In genomic region chr8:120232913-120233312, GRCm38 (mm10) we compare ENCODE assay signal across 8 mouse cellular contexts. TPM values are rescaled to one million over a fixed set of nuclear protein-coding genes. Genes with fewer than 3 reads are reported as not detected.
DNase-seq lines count a peak whose midpoint lies in the region; ATAC-seq and TF ChIP-seq lines count a peak whose summit lies in the region.

No protein-coding gene starts in this region.

- no peaks in the 10 kb centered on the region; the same call in 1 of the 2 replicates for H3K27me3 ChIP-seq in embryonic facial prominence, embryonic 14.5 days (replicated peaks; ENCODE audit: control insufficient read depth, insufficient read depth, low read length)
- H3K27me3 ChIP-seq in hindbrain, postnatal 0 days (ENCODE audit: insufficient read depth, low read length): no peaks in the 10 kb centered on the region

- H3K4me2 ChIP-seq in embryonic facial prominence, embryonic 14.5 days (ENCODE audit: low read depth, low read length): peak overlapping the region; percentile 98
- H3K4me2 ChIP-seq in hindbrain, postnatal 0 days (ENCODE audit: low read depth, low read length): peak overlapping the region; percentile 80

- H3K27ac ChIP-seq in embryonic facial prominence, embryonic 14.5 days (replicated peaks; ENCODE audit: low read depth, low read length): no peak overlapping the region
- no peak overlapping the region for H3K27ac ChIP-seq in hindbrain, postnatal 0 days

- no peak for ATAC-seq in embryonic facial prominence, embryonic 14.5 days (ENCODE audit: low read depth)
- ATAC-seq in hindbrain, postnatal 0 days: no peak
- ATAC-seq in activated CD4-positive, CD25-positive, alpha-beta regulatory T cell, adult 4 months: no peak

- 20% methylated on average over 12 of the region's 13 CpGs for WGBS in embryonic facial prominence, embryonic 14.5 days
- 22% methylated on average over 13 of the region's 13 CpGs for WGBS in hindbrain, postnatal 0 days

- H3K9ac ChIP-seq in embryonic facial prominence, embryonic 14.5 days (ENCODE audit: low read depth, low read length): peak overlapping the region; percentile 75
- peak overlapping the region; percentile 19 for H3K9ac ChIP-seq in hindbrain, postnatal 0 days (replicated peaks; ENCODE audit: low read length)

- peaks cover 55% of the 10 kb centered on the region for H3K4me1 ChIP-seq in embryonic facial prominence, embryonic 14.5 days (ENCODE audit: control insufficient read depth, insufficient read depth, low read length)
- H3K4me1 ChIP-seq in hindbrain, postnatal 0 days (ENCODE audit: insufficient read depth, low read length): peaks cover 45% of the 10 kb centered on the region; the same call in 1 of the 2 replicates

- DNase-seq in adrenal gland, adult 2 months: peak; percentile 48
- no peak for DNase-seq in adrenal gland, adult 18-20 months (ENCODE audit: low spot score in 2 of 2)
- no peak for DNase-seq in embryonic facial prominence, embryonic 14.5 days (ENCODE audit: low spot score)
- DNase-seq in hindbrain, postnatal 0 days (ENCODE audit: low spot score): no peak
- DNase-seq in lung, postnatal 4 days: peak; percentile 45 to 79
- no peak for DNase-seq in Muller cell, postnatal 12 days (ENCODE audit: inconsistent ontology term)
- DNase-seq in cerebellum, adult 11 months: no peak

- no peaks in the 10 kb centered on the region for H3K9me3 ChIP-seq in embryonic facial prominence, embryonic 14.5 days (ENCODE audit: control insufficient read depth, low read length)
- H3K9me3 ChIP-seq in hindbrain, postnatal 0 days (ENCODE audit: low read length): no peaks in the 10 kb centered on the region

- 0 out of 2 replicates have a peak, but pooled peaks cover 6% of the 10 kb centered on the region for H3K36me3 ChIP-seq in embryonic facial prominence, embryonic 14.5 days (ENCODE audit: control insufficient read depth, insufficient read depth, low read length)
- no peaks in the 10 kb centered on the region for H3K36me3 ChIP-seq in hindbrain, postnatal 0 days (ENCODE audit: insufficient read depth, low read length)

- no peak for TF ChIP-seq CTCF in hindbrain, postnatal 0 days (IDR thresholded peaks at IDR 0.05; ENCODE audit: low read depth)

- H3K4me3 ChIP-seq in embryonic facial prominence, embryonic 14.5 days (ENCODE audit: low read depth, low read length): peak overlapping the region; percentile 68
- peak overlapping the region; percentile 25 for H3K4me3 ChIP-seq in hindbrain, postnatal 0 days (ENCODE audit: low read length)

RNA-seq across cellular contexts. Expression of gene Gse1, which starts 4.7 kb away (rescaled TPM):
- 10 to 100 TPM; 27.1 to 28.7 TPM for total RNA-seq in adrenal gland, adult 2 months (2021)
- polyA plus RNA-seq in adrenal gland, adult 2 months (2012; rRNA removed): 42.1 and 46.3 TPM in 2 replicates
- total RNA-seq in adrenal gland, adult 18-20 months (2021): 10 to 100 TPM; 23.9 to 24.1 TPM
- polyA plus RNA-seq in embryonic facial prominence, embryonic 14.5 days (2014; fragmentation: Nextera tagmentation; extraction: Ambion mirVana): 8.7 and 11.3 TPM in 2 replicates
- total RNA-seq in hindbrain, postnatal 0 days (2014; rRNA removed): 37.5 and 48.3 TPM in 2 replicates
- polyA plus RNA-seq in hindbrain, postnatal 0 days (2015; fragmentation: Nextera tagmentation; extraction: Ambion mirVana): 12.3 and 13.4 TPM in 2 replicates
- 1 to 10 TPM; 2.9 to 4.1 TPM for polyA plus RNA-seq in activated CD4-positive, CD25-positive, alpha-beta regulatory T cell, adult 4 months (2017; shearing (Covaris generic))

RNA-seq across cellular contexts. Expression of gene Fam92b, which starts 55.6 kb away (rescaled TPM):
- 1 to 10 TPM in 1 of 2 experiments, under 1 TPM in 1; 0.61 to 1.4 TPM for total RNA-seq in adrenal gland, adult 2 months (2021)
- polyA plus RNA-seq in adrenal gland, adult 2 months (2012; rRNA removed): 0.95 and 1.7 TPM in 2 replicates
- total RNA-seq in adrenal gland, adult 18-20 months (2021): 1 to 10 TPM in 1 of 2 experiments, under 1 TPM in 1; 0.70 to 1.6 TPM
- 2.4 and 3.5 TPM in 2 replicates for polyA plus RNA-seq in embryonic facial prominence, embryonic 14.5 days (2014; fragmentation: Nextera tagmentation; extraction: Ambion mirVana)
- 1.2 and 3.3 TPM in 2 replicates for total RNA-seq in hindbrain, postnatal 0 days (2014; rRNA removed)
- 1.6 and 2.0 TPM in 2 replicates for polyA plus RNA-seq in hindbrain, postnatal 0 days (2015; fragmentation: Nextera tagmentation; extraction: Ambion mirVana)
- polyA plus RNA-seq in activated CD4-positive, CD25-positive, alpha-beta regulatory T cell, adult 4 months (2017; shearing (Covaris generic)): not detected

Comparison
In these comparisons a context has a peak if more than half of its experiments do, and no peak if none do; other contexts are left out.
1. DNase-seq: peak in adrenal gland, adult 2 months (single experiment) and lung, postnatal 4 days (2 of 2); none in adrenal gland, adult 18-20 months (0 of 2), embryonic facial prominence, embryonic 14.5 days (single experiment), hindbrain, postnatal 0 days (single experiment), Muller cell, postnatal 12 days (single experiment) and cerebellum, adult 11 months (single experiment).